Mouse (Mus musculus) CH12.LX (cell line): ENCODE results near the gene Rtel1.

ENCODE experiments used
- CTCF ChIP-seq, 2 experiments: IDR thresholded peaks in 1 of 2; conservative IDR thresholded peaks in 1 of 2; 2 replicates each; pipeline ENCODE4 v1.5.1; 2011 to 2012; ENCODE audit warnings: low read depth in 2 of 2, low read length in 2 of 2, improper control_type of control experiment in 1 of 2, inconsistent platforms in 1 of 2, mild to moderate bottlenecking in 1 of 2, moderate library complexity in 1 of 2
- E2F4 ChIP-seq: IDR thresholded peaks from 2 replicates; pipeline ENCODE4 v1.6.1; 2011; ENCODE audit warnings: low read depth, low read length, improper control_type of control experiment; ENCODE audit not compliant: insufficient replicate concordance
- ELF1 ChIP-seq: IDR thresholded peaks from 2 replicates; pipeline ENCODE4 v1.6.1; 2014; ENCODE audit warnings: low read depth, mild to moderate bottlenecking, inconsistent platforms, low read length, improper control_type of control experiment
- MAX ChIP-seq: IDR thresholded peaks from 2 replicates; pipeline ENCODE4 v1.6.1; 2011; ENCODE audit warnings: low read length, improper control_type of control experiment
- MXI1 ChIP-seq: IDR thresholded peaks from 2 replicates; pipeline ENCODE4 v1.6.1; 2011; ENCODE audit warnings: mild to moderate bottlenecking, low read depth, low read length, improper control_type of control experiment
- POLR2A ChIP-seq: IDR thresholded peaks from 2 replicates; pipeline ENCODE4 v1.6.1; 2011; ENCODE audit warnings: low read depth, mild to moderate bottlenecking, improper control_type of control experiment, low read length
- POLR2AphosphoS2 ChIP-seq: IDR thresholded peaks from 2 replicates; pipeline ENCODE4 v1.6.1; 2011; ENCODE audit warnings: low read depth, low read length, improper control_type of control experiment
- TCF12 ChIP-seq: IDR thresholded peaks from 2 replicates; pipeline ENCODE4 v1.6.1; 2014; ENCODE audit warnings: low read depth, mild to moderate bottlenecking, inconsistent platforms, low read length, improper control_type of control experiment

GRCm38 (mm10) chr2:181392600-181393213, 73.2 kb downstream of the Rtel1 start:
- TF ChIP-seq MAX (no peak; the same call in 1 of the 2 replicates), MXI1 (no peak), CTCF (conservative IDR thresholded peaks at IDR 0.05 in 1 of 2, IDR thresholded peaks at IDR 0.05 in 1 of 2; ENCODE audit: low read depth in 2 of 2, low read length in 2 of 2) (peak; percentile 70 to 91), TCF12 (no peak), ELF1 (peak; percentile 25; the same call in 1 of the 2 replicates), POLR2A (no peak), POLR2AphosphoS2 (no peak), E2F4 (no peak)
